Mouse (Mus musculus): ENCODE data around the gene Ptprn.

GRCm38 (mm10) chr1:75254625-75255013, 9.7 kb downstream of the Ptprn start:
- TF ChIP-seq CTCF (IDR thresholded peaks at IDR 0.05; ENCODE audit: extremely low read depth, insufficient read length, insufficient replicate concordance, low read depth, low read length) (no peak), POLR2A (IDR thresholded peaks at IDR 0.05; ENCODE audit: low read depth, low read length) (no peak)
